Mouse (Mus musculus) liver, adult (tissue): ENCODE results near the gene Amer3.
"Not testable (repeated sequence)": the region's sequence is repeated elsewhere in the genome, so short reads cannot be mapped to it uniquely, and the experiment has no call there.

Experiments
- GATA4 ChIP-seq: IDR thresholded peaks from 2 replicates; pipeline ENCODE4 v1.6.1; 2014; ENCODE audit warnings: mild to moderate bottlenecking, low read length; ENCODE audit not compliant: insufficient replicate concordance

The Amer3 gene

DNA sequence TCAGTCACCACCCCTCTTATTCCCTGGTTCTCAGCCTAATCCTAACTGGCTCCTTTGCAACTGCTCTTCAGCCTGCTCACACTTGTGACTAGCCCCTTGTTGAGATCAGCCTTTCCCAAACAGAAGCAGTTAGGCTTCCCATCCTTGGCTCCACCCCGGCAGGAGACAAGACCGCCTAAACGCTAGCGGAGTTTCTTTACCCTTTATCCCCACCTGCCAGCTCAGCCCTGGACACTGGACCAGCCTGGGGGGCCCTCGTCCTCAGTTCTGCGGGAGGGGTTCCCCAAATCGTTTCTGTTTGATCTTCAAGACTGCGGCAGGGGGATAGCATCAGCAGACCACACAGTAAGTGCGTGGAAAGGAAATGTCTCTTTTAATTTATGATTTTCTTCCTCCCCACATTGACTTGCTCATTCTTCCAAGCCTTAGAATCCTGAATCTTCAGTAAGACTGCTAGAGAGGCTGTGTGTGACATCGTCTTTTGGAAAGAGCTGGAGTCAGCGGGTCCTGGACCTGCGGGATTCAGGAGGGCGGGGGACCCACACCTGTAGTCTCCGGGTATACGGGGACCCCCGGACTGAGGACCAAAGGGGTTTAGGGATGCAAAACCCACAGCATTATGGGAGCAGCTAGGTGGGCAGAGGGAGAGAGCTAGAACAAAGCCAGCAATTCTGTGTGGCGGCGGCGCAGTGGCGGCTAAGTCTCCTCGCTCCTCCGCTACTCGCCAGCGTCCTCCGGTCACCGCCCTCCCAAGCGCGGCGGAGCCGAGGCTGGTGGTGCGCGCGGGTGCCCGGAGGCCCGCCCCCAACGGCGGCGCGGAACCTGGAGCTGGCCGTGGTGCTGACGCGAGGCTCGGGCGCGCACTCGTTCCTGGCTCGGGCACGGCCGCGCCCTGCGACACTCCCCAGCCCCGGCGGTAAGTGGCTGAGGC, at the start of gene Amer3:
Gene Amer3 (plus strand): TSS at position 807 of the 931 bp plus-strand sequence.
- no peak for TF ChIP-seq GATA4

- not testable (repeated sequence) for TF ChIP-seq GATA4
Observed at GRCm38 (mm10) chr1:34535043-34535698, 44.3 kb upstream of the Amer3 start, which contains the start of gene Cfc1. Gene Cfc1 (plus strand): TSS chr1:34535648.

GRCm38 (mm10) chr1:34536291-34536766, 43.1 kb upstream of the Amer3 start:
- TF ChIP-seq GATA4, result no peak

DNA sequence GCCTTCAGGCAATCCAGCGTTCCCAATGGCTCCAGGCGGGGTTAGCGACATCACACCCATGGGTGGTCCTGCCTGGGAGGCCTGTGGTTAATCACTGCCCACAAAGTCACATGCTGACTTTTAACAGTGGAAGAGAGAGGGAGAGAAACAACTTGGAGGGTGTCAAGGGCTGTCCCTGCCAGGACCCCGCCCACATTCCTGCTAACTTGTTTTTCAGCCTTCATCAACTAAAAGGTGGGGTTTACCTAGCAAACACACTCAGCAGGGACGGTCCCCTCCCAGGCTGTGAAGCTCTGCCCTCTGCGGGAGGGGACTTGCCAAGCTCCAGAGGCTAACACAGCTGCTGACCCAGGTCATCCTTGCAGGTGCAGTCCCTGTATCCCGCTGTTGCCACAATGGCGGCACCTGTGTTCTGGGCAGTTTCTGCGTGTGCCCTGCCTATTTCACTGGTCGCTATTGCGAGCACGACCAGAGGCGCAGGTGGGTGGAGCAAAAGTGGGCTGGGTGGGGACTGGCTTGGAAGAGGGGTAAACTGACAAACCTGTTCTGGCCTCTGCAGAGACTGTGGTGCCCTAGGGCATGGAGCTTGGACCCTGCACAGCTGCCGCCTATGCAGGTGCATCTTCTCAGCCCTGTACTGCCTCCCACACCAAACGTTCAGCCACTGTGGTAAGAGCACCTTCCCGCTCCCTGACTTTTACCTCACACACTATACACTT, 42.5 kb upstream of the Amer3 start:
- TF ChIP-seq GATA4, result no peak

DNA sequence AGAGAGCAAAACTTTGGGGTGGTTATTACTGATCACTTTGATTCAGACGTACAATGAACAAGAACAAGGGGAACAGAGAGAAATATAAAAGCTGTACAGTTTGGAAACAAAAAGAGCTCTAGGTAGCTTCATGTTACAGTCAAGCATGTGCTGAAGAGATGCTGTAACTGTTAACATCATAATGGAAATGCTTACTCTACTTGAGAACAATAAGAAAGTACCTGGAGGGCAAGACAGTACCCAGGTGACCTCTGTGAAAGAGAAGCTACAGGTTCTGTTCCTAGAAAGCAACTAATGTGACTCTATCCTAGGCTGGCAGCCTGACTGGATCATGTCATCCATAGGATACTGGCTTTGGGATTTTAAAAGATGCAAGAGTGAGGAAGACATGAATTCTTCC, 32.4 kb upstream of the Amer3 start:
- no peak for TF ChIP-seq GATA4

DNA sequence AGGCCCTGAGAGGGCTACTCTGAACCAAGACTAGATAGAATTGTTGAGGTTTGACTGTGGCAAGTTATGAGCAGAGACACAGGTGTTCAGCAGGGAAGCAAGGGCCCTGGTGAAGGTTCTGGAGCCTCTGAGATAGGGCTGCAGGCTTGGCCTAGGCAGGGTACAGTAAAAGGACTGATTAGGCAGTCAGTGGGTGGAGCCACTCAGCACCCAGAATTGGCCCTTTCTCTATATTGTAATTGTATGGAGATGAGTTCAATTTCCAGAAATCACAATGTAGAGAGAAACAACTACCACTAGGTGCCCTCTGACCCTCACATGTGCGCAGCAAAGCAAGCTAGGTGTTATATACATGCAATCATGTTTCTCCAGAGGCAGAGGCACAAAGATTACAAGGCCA, 25.8 kb upstream of the Amer3 start:
- no peak for TF ChIP-seq GATA4

DNA sequence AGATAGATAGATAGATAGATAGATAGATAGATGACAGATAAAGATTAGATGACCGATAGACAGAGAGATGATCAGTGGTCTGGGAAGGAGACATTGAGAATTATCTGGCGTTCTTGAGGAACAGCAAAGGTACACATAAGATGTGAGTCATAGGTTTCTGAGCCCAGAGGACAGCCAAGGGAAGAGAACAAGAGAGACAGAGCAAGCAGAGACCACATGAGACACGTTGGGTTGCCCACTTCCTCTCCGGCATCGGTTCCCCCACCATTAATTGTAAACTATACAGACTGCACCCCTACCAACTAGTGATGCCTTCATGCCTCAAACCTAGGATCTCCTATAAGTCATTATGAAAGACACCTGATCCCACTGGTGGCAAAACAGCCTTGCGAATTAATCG, 25.2 kb upstream of the Amer3 start:
- no peak for TF ChIP-seq GATA4

DNA sequence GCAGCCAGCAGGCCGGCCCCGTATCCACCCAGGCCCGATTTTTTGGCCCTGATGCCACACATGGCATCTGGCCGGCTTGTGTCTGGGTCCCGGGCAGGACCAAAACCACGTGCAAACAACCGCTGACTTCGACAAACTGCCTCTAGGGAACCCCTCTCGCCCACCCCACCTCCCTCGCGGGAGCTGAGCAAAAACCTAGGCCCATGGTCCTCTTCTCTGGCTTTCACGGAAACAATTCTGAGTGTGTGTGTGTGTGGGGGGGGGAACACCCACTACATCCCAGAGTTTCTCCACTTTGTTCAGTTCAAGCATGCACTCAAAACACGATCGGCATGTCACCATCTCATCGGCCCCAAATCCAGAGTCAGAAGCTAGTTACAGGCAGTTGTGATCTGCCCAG, 18.6 kb upstream of the Amer3 start, which contains the start of gene Prss40:
Gene Prss40 (minus strand): TSS at position 101 of the 400 bp plus-strand sequence.
- TF ChIP-seq GATA4, result no peak

DNA sequence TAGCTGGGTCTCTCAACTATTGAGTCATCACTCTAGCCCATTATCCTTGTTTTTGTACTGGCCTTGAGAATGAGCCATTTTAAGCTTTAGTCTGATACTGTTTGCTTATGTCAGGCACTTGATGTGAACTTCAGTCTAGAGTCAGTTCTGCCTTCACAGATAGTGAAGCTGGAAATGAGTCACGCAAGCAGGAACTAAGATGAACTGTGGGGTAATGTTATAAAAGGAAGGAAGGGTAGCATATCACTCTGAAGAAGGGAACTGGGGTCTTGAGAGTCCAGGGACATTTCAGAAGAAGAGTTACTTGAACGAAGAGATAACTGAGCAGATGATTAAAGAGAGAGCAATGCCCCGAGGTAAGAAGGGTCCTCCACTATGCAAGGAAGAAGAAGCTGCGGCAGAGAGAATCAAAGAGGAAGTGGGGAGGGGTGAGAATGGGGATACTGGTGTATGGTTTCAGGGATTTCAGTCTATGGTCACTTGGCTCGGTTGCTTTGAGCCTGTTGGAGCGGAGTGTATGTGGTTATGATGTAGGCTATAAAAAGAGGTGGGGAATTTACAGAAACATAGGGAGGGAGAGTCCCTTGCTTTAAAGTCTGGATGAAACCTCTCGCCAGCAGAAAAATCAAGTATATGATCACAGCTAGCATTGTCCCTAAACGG, 14.9 kb upstream of the Amer3 start:
- no peak for TF ChIP-seq GATA4

GRCm38 (mm10) chr1:34568120-34568519, 11.3 kb upstream of the Amer3 start:
- TF ChIP-seq GATA4, result no peak

GRCm38 (mm10) chr1:34569876-34570275, 9.6 kb upstream of the Amer3 start:
- no peak for TF ChIP-seq GATA4

GRCm38 (mm10) chr1:34571431-34571830, 8.0 kb upstream of the Amer3 start:
- TF ChIP-seq GATA4, result no peak

DNA sequence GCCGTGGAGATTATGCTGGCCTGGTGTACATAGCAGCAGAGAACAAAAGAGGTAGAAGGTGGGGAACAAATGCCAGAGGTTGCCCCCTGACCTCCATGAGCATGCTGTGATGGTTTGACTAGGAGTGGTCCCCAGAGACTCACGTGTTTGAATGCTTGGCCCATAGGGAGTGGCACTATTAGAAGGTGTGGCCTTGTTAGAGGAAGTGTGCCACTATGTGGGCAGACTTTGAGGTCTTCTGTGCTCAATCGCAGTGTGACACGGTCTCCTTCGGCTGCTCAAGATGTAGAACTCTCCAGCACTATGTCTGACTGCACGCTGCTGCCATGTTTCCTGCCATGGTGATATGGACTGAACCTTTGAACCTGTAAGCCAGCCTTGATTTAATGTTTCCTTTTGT, 6.2 kb upstream of the Amer3 start:
- no peak for TF ChIP-seq GATA4

DNA sequence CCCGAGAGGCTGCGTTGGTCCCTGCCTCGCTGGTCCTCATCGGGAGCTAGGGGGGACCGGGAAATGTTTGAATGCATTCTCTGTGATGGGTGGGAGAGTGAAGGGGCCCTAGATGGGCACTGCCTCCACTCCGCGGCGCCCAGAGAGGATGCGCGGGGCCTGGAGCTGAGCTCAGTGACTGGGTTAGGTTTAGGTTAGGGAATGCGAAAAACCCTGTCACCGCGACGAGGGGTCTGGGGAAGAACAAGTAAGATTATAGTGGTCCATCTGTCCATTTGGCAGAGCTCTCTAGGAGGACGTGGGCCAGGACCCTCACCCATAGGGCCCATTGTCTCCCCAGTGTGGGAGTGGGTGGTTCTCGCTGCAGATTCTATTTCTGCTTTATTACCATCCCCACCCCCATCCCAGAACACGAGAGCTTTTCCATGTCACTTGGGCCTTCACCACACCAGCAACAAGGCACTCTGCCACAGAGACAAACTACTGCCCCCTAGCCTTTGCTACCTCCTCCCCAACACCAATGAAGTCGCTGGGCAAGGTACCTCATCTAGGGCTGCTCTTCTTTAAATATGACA, 412 bp downstream of the Amer3 start:
- TF ChIP-seq GATA4, result no peak
